Mouse (Mus musculus) cortical plate, adult 2 months (tissue): ENCODE results near the gene Atp8a1.

Experiments used
- CTCF ChIP-seq: fragments of 200-500 bp; IDR thresholded peaks from 2 replicates; pipeline ENCODE4 v1.5.1; 2011; ENCODE audit warnings: mild to moderate bottlenecking, control low read depth, low read length; ENCODE audit not compliant: insufficient read depth; ENCODE audit errors: extremely low read depth
- POLR2A ChIP-seq: fragments of 200-500 bp; IDR thresholded peaks from 2 replicates; pipeline ENCODE4 v1.6.1; 2011; ENCODE audit warnings: mild to moderate bottlenecking, low read length, control low read depth; ENCODE audit not compliant: insufficient read depth; ENCODE audit errors: extremely low read depth

GRCm38 (mm10) chr5:67823771-67824170 lies 23.5 kb downstream of the Atp8a1 start:
- TF ChIP-seq CTCF (no peak), POLR2A (no peak)
